Mouse (Mus musculus) hindbrain, embryonic 11.5 days (tissue): ENCODE results near the gene Klhl3. TPM values are rescaled to one million over a fixed set of nuclear protein-coding genes. Genes with fewer than 3 reads are reported as not detected.

ENCODE experiments used
- ATAC-seq: fragments of 200-750 bp; cut with Nextera tagmentation; 2 replicates; pipeline ENCODE4 v1.8.0; 2017; ENCODE audit warnings: mild to moderate bottlenecking, moderate TSS enrichment, moderate library complexity; ENCODE audit not compliant: low FRiP score
- DNase-seq: peaks from one replicate; pipeline ENCODE4 v3.0.0-alpha.2; 2015; ENCODE audit warnings: low spot score
- H3K27ac ChIP-seq: fragments of 300-500 bp; sonication (generic); 2 replicates; pipeline ENCODE4 v1.5.1; 2014; ENCODE audit warnings: mild to moderate bottlenecking, low read depth, low read length
- H3K27me3 ChIP-seq: fragments of 300-500 bp; sonication (generic); 2 replicates; pipeline ENCODE4 v1.6.1; 2014; ENCODE audit warnings: mild to moderate bottlenecking, low read length, moderate library complexity, mixed read lengths; ENCODE audit not compliant: control insufficient read depth, insufficient read depth
- H3K36me3 ChIP-seq: fragments of 300-500 bp; sonication (generic); 2 replicates; pipeline ENCODE4 v1.6.1; 2014; ENCODE audit warnings: mild to moderate bottlenecking, low read length, moderate library complexity, mixed read lengths; ENCODE audit not compliant: control insufficient read depth, insufficient read depth
- H3K4me1 ChIP-seq: fragments of 300-500 bp; sonication (generic); replicated peaks from 2 replicates; pipeline ENCODE4 v1.6.1; 2014; ENCODE audit warnings: low read length, mixed read lengths; ENCODE audit not compliant: control insufficient read depth, insufficient read depth
- H3K4me2 ChIP-seq: fragments of 300-500 bp; sonication (generic); replicated peaks from 2 replicates; pipeline ENCODE4 v1.6.1; 2014; ENCODE audit warnings: mild to moderate bottlenecking, low read depth, low read length
- H3K4me3 ChIP-seq: fragments of 300-500 bp; sonication (generic); 2 replicates; pipeline ENCODE4 v1.5.1; 2014; ENCODE audit warnings: low read depth, low read length
- H3K9ac ChIP-seq: fragments of 300-500 bp; sonication (generic); 2 replicates; pipeline ENCODE4 v1.6.1; 2014; ENCODE audit warnings: low read depth, low read length
- H3K9me3 ChIP-seq: fragments of 300-500 bp; sonication (generic); 2 replicates; pipeline ENCODE4 v1.6.1; 2016; ENCODE audit warnings: low read length; ENCODE audit not compliant: control insufficient read depth
- WGBS: fragments of 180-500 bp; shearing (Covaris S2); extraction: QIAGEN DNeasy Blood & Tissue Kit; methylation state at CpG from one replicate; pipeline ENCODE4 v1.1.7; 2014; 5-methylcytosine and 5-hydroxymethylcytosine counted together
- polyA plus RNA-seq: library from polyadenylated mRNA; unstranded; fragments of >200 nt; fragmentation: Nextera tagmentation; extraction: Ambion mirVana; gene quantifications from 2 replicates; pipeline ENCODE4 v1.2.1, GENCODE M21; 2014

Klhl3 gene
- polyA plus RNA-seq, result 3.8 and 3.9 TPM in 2 replicates

DNA sequence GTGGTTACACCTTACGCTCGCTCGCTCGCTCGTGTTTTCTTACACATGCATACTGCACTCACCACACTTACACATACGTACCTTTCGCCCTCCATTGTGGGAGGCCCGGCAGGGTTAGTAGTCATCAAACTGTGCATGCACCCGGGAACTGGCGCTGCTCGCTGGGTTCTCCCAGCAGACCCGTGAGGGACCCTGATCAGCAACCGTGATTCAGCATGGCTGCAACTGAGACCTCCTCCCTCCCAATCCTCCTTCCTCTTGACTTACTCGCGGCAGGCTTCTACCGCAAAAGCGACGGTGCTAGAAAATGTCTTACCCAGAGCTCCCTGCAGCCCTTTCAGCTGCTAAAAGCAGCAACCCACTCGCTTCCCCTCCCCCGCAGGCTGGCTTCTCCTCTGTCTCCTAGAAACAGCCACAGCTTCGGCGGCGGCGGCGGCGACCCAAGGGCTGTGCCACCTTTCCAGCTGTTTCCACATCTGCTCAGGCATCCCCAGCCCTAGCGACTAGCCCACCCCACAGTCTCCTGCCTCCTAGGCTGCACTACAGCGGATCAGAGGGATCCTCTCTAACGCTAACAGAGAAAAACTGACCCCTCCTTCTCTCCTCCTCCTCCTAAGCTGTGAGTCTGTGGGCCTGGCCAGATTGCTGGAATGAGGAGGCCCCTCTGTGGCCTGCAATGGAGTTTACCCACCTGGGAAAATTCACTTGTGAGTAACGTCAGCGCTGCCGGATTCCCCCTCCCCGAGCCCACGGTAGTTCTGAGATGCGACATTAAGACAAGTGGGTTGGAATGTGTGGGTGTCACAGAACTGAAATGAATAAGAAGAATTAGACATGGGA, at the start of gene Klhl3:
TSS of gene Klhl3 (minus strand) at position 532 of the 840 bp plus-strand sequence.
- Histone ChIP-seq H3K27ac (peak within 1 kb of the TSS; percentile 76), H3K9me3 (no peaks in the 10 kb centered on the region), H3K9ac (peak within 1 kb of the TSS; percentile 74), H3K36me3 (no peaks in the 10 kb centered on the region), H3K4me1 (peaks cover 2% of the 10 kb centered on the region; the same call in 1 of the 2 replicates), H3K4me2 (peak within 1 kb of the TSS; percentile 76), H3K4me3 (peak within 1 kb of the TSS; percentile 48), H3K27me3 (no peaks in the 10 kb centered on the region)
- ATAC-seq (peak; percentile 77), DNase-seq (peak; percentile 78)
- 2% methylated on average over 35 of the region's 35 CpGs for WGBS

DNA sequence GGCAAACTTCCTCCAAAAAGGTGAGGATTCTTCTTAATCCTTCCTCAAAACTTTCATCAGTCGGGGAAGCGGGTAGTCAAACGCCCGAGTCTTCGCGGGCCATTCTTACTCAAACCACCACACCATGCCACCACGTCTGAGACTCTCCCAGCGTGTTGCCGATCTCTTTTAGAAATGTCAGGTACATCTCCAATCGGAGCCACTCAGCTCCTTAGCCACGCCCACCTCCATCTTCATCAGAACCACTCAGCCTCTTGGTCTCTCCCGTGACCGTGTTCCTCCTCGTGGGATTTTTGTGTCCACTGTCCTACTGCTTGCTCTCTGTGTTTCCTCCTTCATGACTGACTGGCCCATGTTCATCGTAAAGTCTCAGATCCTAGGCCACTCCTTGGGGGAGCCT, 47.4 kb upstream of the Klhl3 start:
- Histone ChIP-seq H3K4me1 (no peaks in the 10 kb centered on the region; the same call in none of the 2 replicates), H3K4me2 (no peak overlapping the region), H3K9me3 (no peaks in the 10 kb centered on the region), H3K9ac (no peak overlapping the region), H3K36me3 (peaks cover 10% of the 10 kb centered on the region), H3K4me3 (no peak overlapping the region), H3K27ac (no peak overlapping the region), H3K27me3 (no peaks in the 10 kb centered on the region)
- 96% methylated on average over 15 of the region's 15 CpGs for WGBS
- ATAC-seq (no peak), DNase-seq (no peak)

DNA sequence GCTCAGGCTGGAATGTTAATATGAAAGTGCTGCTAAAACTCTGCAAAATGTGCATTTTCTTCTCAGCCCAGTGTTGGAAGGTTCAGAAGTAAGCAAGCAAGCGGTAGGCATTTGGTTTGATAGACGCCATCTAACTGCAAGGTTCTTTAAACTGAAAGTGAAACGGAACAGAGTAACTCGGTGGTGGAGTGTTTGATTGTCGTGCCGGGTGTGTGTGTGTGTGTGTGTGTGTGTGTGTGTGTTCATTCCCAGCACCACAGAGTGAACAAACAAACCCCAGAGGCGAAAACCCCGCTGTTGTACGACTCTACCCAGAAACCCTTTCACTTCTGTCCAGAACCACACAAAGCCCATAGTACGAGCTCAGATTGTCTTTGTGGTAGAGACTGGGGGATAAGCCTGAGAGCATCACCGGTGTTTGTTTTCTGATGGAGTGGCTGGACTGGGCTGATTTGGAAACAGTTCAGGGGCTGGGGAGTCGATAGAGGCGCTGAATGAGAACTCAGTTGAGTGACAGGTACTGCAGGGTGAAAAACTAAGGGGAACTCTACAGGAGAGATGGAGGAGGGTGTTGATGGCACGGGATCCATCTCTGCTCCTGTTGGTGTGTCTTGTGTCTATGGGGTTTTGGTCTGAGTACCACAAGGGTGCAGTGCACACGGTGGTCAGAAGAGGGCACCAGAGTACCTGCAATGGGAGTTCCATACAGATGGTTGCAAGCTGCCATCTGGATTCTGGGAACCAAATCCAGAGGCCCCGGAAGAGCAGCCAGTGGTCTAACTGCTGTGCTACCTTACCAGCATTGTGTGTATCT, 44.9 kb upstream of the Klhl3 start:
- peak overlapping the region; percentile 82 for H3K4me3 ChIP-seq
- no peaks in the 10 kb centered on the region; the same call in none of the 2 replicates for H3K4me1 ChIP-seq
- peak overlapping the region; percentile 24; the same call in 1 of the 2 replicates for H3K27ac ChIP-seq
- H3K9me3 ChIP-seq, result no peaks in the 10 kb centered on the region
- peak overlapping the region; percentile 96 for H3K4me2 ChIP-seq
- peak overlapping the region; percentile 81; the same call in 1 of the 2 replicates for H3K9ac ChIP-seq
- ATAC-seq, result peak; percentile 70
- H3K27me3 ChIP-seq, result no peaks in the 10 kb centered on the region
- H3K36me3 ChIP-seq, result peaks cover 10% of the 10 kb centered on the region
- DNase-seq, result peak; percentile 96
- WGBS, result 13% methylated on average over 16 of the region's 16 CpGs

DNA sequence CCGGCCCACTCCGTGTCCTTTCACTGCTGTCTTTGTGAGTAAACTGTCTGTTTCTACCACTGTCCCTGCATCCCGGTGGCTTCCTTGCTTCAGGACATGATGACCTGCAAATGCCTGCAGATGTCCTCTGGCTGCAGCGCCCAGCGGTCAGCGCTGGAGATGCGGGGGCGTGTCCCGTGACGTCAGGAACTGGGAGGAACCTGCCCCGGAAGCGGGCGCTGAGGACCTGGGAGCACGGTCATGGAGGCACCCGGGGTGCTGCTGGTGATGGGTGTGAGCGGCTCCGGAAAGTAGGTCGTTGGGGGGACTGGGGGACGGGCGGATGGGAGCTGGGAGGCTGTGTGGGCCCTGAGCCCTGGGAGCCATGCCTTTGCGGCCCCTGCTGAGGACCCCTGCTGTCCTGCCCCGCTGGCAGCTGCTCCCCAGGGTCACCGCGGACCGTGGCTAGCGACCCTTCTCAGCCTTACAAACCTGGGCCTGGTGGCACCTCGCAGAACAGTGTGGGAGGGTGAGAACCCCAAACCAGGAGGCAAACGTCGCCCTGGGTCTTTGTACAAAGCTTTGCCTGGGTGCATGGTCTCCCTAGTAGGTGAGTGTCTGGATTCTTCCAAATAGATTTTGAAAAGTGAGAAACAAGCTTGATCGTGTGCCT, 44.2 kb upstream of the Klhl3 start, which contains the start of gene Idnk:
TSS of gene Idnk (plus strand) at position 203 of the 652 bp plus-strand sequence.
- peak; percentile 92 for DNase-seq
- Histone ChIP-seq H3K36me3 (peaks cover 10% of the 10 kb centered on the region), H3K4me1 (no peaks in the 10 kb centered on the region; the same call in none of the 2 replicates), H3K4me2 (peak within 1 kb of the TSS; percentile 96), H3K4me3 (peak within 1 kb of the TSS; percentile 82), H3K9me3 (no peaks in the 10 kb centered on the region), H3K27me3 (no peaks in the 10 kb centered on the region), H3K9ac (peak within 1 kb of the TSS; percentile 81), H3K27ac (peak within 1 kb of the TSS; percentile 24; the same call in 1 of the 2 replicates)
- ATAC-seq, result peak; percentile 88
- WGBS, result 1% methylated on average over 30 of the region's 30 CpGs

DNA sequence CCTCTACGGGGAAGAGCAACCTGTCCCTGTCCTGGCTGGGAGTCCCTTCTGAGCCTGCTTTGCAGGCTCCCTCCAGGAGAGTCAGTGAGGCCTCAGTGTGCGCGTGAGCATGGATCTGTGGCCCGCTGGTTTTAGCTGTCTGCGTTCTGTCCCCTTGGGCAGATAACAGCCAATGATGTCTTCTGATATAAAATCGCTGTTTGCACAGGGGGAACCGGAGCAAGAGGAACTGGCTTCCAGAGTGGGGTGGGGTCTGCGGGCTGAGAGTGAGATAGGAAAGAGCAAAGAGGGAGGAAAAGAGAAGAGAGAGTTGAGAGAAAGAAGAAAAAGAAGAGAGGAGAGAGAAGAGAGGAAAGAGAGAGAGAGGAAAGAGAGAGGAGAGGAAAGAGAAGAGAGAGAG, 43.6 kb upstream of the Klhl3 start:
- Histone ChIP-seq H3K9me3 (no peaks in the 10 kb centered on the region), H3K27me3 (no peaks in the 10 kb centered on the region), H3K4me2 (peak overlapping the region; percentile 96), H3K9ac (peak overlapping the region; percentile 81), H3K4me1 (no peaks in the 10 kb centered on the region; the same call in none of the 2 replicates), H3K27ac (no peak overlapping the region), H3K4me3 (peak overlapping the region; percentile 82), H3K36me3 (peaks cover 10% of the 10 kb centered on the region)
- no peak; the same call in 1 of the 2 replicates for ATAC-seq
- no peak for DNase-seq
- 29% methylated on average over 8 of the region's 8 CpGs for WGBS

DNA sequence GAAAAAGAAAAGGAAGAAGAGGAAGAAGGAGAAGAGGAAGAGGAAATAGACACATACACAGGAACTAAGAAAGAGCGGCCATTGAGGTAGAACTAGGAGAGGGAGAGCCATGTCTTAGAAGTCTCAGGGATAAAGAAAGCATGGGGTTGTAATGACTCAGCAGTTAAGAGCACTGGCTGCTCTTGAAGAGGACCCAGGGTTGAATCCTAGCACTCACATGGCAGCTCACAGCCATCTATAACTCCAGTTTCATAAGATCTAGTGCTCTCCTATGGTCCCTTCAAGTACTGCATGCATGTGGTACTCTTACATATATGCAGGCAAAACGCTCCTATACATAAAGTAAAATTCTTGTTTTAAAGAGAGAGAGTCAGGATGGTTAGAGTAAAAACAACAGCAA, 42.6 kb upstream of the Klhl3 start:
- no peak overlapping the region for H3K27ac ChIP-seq
- H3K9ac ChIP-seq, result no peak overlapping the region
- ATAC-seq, result no peak
- H3K9me3 ChIP-seq, result no peaks in the 10 kb centered on the region
- no peaks in the 10 kb centered on the region; the same call in none of the 2 replicates for H3K4me1 ChIP-seq
- peaks cover 8% of the 10 kb centered on the region for H3K36me3 ChIP-seq
- H3K4me3 ChIP-seq, result no peak overlapping the region
- H3K4me2 ChIP-seq, result no peak overlapping the region
- no peaks in the 10 kb centered on the region for H3K27me3 ChIP-seq
- DNase-seq, result no peak
- 87% methylated on average over 2 of the region's 2 CpGs for WGBS

DNA sequence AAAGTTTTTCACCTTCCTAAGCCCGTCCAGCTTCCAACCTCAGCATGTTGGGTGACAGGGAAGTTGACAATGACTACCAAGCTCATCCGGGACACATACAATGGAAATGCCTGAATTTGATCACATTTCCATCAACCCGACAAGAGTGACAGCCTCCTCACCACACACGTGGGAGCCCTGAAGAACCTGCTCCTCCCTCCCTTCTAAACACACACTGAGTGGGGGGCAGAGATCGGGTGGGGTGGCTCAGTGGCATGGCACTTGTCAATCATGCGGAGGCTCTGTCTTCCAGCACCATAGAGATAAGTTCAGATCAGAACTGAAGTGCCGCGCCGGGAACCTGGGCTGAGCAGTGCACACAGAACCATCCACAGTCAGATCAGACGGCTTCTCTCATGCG, 37.0 kb upstream of the Klhl3 start:
- H3K4me2 ChIP-seq, result no peak overlapping the region
- DNase-seq, result no peak
- H3K9ac ChIP-seq, result no peak overlapping the region
- H3K27ac ChIP-seq, result no peak overlapping the region
- no peaks in the 10 kb centered on the region for H3K36me3 ChIP-seq
- 82% methylated on average over 11 of the region's 11 CpGs for WGBS
- ATAC-seq, result no peak
- H3K4me1 ChIP-seq, result no peaks in the 10 kb centered on the region
- no peaks in the 10 kb centered on the region for H3K9me3 ChIP-seq
- no peaks in the 10 kb centered on the region for H3K27me3 ChIP-seq
- no peak overlapping the region for H3K4me3 ChIP-seq

DNA sequence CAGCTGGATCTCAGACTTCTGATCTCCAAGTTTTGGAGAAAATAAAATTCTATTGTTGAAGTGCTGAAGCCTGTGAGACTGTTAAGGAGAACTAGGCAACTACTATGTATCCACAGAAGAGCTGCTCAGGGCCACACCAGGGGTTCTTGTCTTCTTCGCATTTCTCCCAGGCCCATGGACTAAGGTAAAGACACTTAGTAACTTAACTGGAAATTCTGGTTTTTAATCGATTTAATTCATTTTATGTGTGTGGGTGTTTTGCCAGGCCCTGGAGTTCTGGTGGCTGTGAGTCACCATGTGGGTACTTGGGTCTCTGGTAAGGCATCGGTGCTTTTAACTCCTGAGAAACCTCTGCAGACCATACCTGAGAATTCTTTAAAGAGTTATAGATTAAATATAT, 36.2 kb upstream of the Klhl3 start:
- 90% methylated on average over 3 of the region's 3 CpGs for WGBS
- Histone ChIP-seq H3K27me3 (no peaks in the 10 kb centered on the region), H3K9ac (no peak overlapping the region), H3K4me1 (no peaks in the 10 kb centered on the region), H3K9me3 (no peaks in the 10 kb centered on the region), H3K4me2 (no peak overlapping the region), H3K36me3 (no peaks in the 10 kb centered on the region), H3K27ac (no peak overlapping the region), H3K4me3 (no peak overlapping the region)
- DNase-seq (no peak), ATAC-seq (no peak)
